Mouse (Mus musculus) thymus, adult 2 months (tissue): ENCODE measurements around the gene Pomc. TPM values are rescaled to one million over a fixed set of nuclear protein-coding genes. Genes with fewer than 3 reads are reported as not detected.

ENCODE experiments used
- DNase-seq: peaks from one replicate; pipeline ENCODE4 v3.0.0; 2021
- H3K27ac ChIP-seq: fragments of 200-500 bp; 2 replicates; pipeline ENCODE4 v1.5.1; 2012; ENCODE audit warnings: low read length, control low read depth; ENCODE audit not compliant: control insufficient read depth, insufficient read depth
- H3K27me3 ChIP-seq: fragments of 200-500 bp; 2 replicates; pipeline ENCODE4 v1.6.1; 2012; ENCODE audit warnings: mild to moderate bottlenecking, low read length, moderate library complexity, mixed read lengths; ENCODE audit not compliant: control insufficient read depth, insufficient read depth
- H3K36me3 ChIP-seq: fragments of 200-500 bp; 2 replicates; pipeline ENCODE4 v1.6.1; 2012; ENCODE audit warnings: mild to moderate bottlenecking, low read length, moderate library complexity; ENCODE audit not compliant: control insufficient read depth, insufficient read depth
- H3K4me1 ChIP-seq: fragments of 200-500 bp; replicated peaks from 2 replicates; pipeline ENCODE4 v1.6.1; 2012; ENCODE audit warnings: low read length; ENCODE audit not compliant: control insufficient read depth, insufficient read depth
- H3K4me3 ChIP-seq: fragments of 200-500 bp; 2 replicates; pipeline ENCODE4 v1.5.1; 2012; ENCODE audit warnings: mild to moderate bottlenecking, low read length, control low read depth, moderate library complexity; ENCODE audit not compliant: control insufficient read depth, insufficient read depth
- CTCF ChIP-seq: fragments of 200-500 bp; IDR thresholded peaks from 2 replicates; pipeline ENCODE4 v1.5.1; 2012; ENCODE audit warnings: mild to moderate bottlenecking, control low read depth, low read length, moderate library complexity, borderline replicate concordance; ENCODE audit not compliant: control insufficient read depth, poor library complexity, insufficient read depth; ENCODE audit errors: extremely low read depth
- POLR2A ChIP-seq: fragments of 200-500 bp; IDR thresholded peaks from 2 replicates; pipeline ENCODE4 v1.6.1; 2012; ENCODE audit warnings: mild to moderate bottlenecking, low read length, control low read depth, moderate library complexity; ENCODE audit not compliant: control insufficient read depth, poor library complexity, insufficient read depth; ENCODE audit errors: extremely low read depth
- WGBS: fragments of 180-500 bp; shearing (Covaris S2); methylation state at CpG from one replicate; pipeline ENCODE4 v1.1.7; 2018; 5-methylcytosine and 5-hydroxymethylcytosine counted together
- polyA plus RNA-seq: library from polyadenylated mRNA; depleted of rRNA; stranded (reverse); fragments of >200 nt; gene quantifications from 2 replicates; pipeline ENCODE4 v1.2.3, GENCODE M21; 2012; rRNA removed

Gene Pomc
- polyA plus RNA-seq, result 2.7 and 3.9 TPM in 2 replicates

GRCm38 (mm10) chr12:3954651-3955050 is at the start of gene Pomc:
TSS of gene Pomc (plus strand) at chr12:3954951.
- no peaks in the 10 kb centered on the region for H3K36me3 ChIP-seq
- TF ChIP-seq CTCF, result no peak
- TF ChIP-seq POLR2A, result no peak
- no peak for DNase-seq
- no peak within 1 kb of the TSS for H3K27ac ChIP-seq
- no peak within 1 kb of the TSS for H3K4me3 ChIP-seq
- H3K27me3 ChIP-seq, result no peaks in the 10 kb centered on the region; the same call in 1 of the 2 replicates
- peaks cover 2% of the 10 kb centered on the region for H3K4me1 ChIP-seq
- 40% methylated on average over 22 of the region's 22 CpGs for WGBS

GRCm38 (mm10) chr12:3905436-3905835 is 49.3 kb upstream of the Pomc start:
- DNase-seq, result no peak
- H3K27ac ChIP-seq, result no peak overlapping the region
- H3K4me3 ChIP-seq, result no peak overlapping the region
- TF ChIP-seq POLR2A (no peak), CTCF (no peak)
- no peaks in the 10 kb centered on the region for H3K4me1 ChIP-seq
- no peaks in the 10 kb centered on the region for H3K27me3 ChIP-seq
- WGBS, result 97% methylated on average over 9 of the region's 9 CpGs
- peaks cover 76% of the 10 kb centered on the region for H3K36me3 ChIP-seq

GRCm38 (mm10) chr12:3906308-3906707 is 48.4 kb upstream of the Pomc start:
- Histone ChIP-seq H3K27ac (no peak overlapping the region), H3K4me1 (no peaks in the 10 kb centered on the region), H3K27me3 (no peaks in the 10 kb centered on the region), H3K4me3 (no peak overlapping the region), H3K36me3 (peaks cover 72% of the 10 kb centered on the region)
- DNase-seq, result no peak
- no peak for TF ChIP-seq CTCF
- no peak for TF ChIP-seq POLR2A

- H3K36me3 ChIP-seq, result peaks cover 65% of the 10 kb centered on the region
- no peak overlapping the region for H3K27ac ChIP-seq
- DNase-seq, result no peak
- TF ChIP-seq CTCF, result no peak
- no peaks in the 10 kb centered on the region for H3K4me1 ChIP-seq
- WGBS, result 98% methylated on average over 4 of the region's 4 CpGs
- H3K27me3 ChIP-seq, result no peaks in the 10 kb centered on the region
- H3K4me3 ChIP-seq, result no peak overlapping the region
Measured at GRCm38 (mm10) chr12:3907008-3907407, 47.7 kb upstream of the Pomc start.

- TF ChIP-seq POLR2A (no peak), CTCF (no peak)
- no peaks in the 10 kb centered on the region for H3K4me1 ChIP-seq
- H3K36me3 ChIP-seq, result peaks cover 61% of the 10 kb centered on the region
- 98% methylated on average over 13 of the region's 13 CpGs for WGBS
- H3K27ac ChIP-seq, result no peak overlapping the region
- no peak overlapping the region for H3K4me3 ChIP-seq
- no peak for DNase-seq
- no peaks in the 10 kb centered on the region for H3K27me3 ChIP-seq
Measured at GRCm38 (mm10) chr12:3907418-3907817, 47.3 kb upstream of the Pomc start.

GRCm38 (mm10) chr12:3910466-3911093 is 44.2 kb upstream of the Pomc start:
- Histone ChIP-seq H3K27ac (no peak overlapping the region), H3K4me3 (no peak overlapping the region), H3K27me3 (no peaks in the 10 kb centered on the region), H3K36me3 (peaks cover 36% of the 10 kb centered on the region), H3K4me1 (no peaks in the 10 kb centered on the region)
- 92% methylated on average over 10 of the region's 10 CpGs for WGBS
- DNase-seq, result no peak
- TF ChIP-seq CTCF (no peak), POLR2A (no peak)

- H3K27me3 ChIP-seq, result no peaks in the 10 kb centered on the region
- H3K36me3 ChIP-seq, result peaks cover 24% of the 10 kb centered on the region
- over 99% methylated on average over 7 of the region's 7 CpGs for WGBS
- H3K4me1 ChIP-seq, result no peaks in the 10 kb centered on the region
- no peak overlapping the region for H3K4me3 ChIP-seq
- no peak overlapping the region for H3K27ac ChIP-seq
- DNase-seq, result no peak
- TF ChIP-seq POLR2A (no peak), CTCF (no peak)
Measured at GRCm38 (mm10) chr12:3911831-3912348, 42.9 kb upstream of the Pomc start.
